Mouse (Mus musculus): Measurements from ENCODE around the gene Rsrc1. TPM values are rescaled to one million over a fixed set of nuclear protein-coding genes. Genes with fewer than 3 reads are reported as not detected.

The Rsrc1 gene
- total and polyA plus RNA-seq, 2 experiments from 2014 or later = 13.1 to 15.0 TPM

DNA sequence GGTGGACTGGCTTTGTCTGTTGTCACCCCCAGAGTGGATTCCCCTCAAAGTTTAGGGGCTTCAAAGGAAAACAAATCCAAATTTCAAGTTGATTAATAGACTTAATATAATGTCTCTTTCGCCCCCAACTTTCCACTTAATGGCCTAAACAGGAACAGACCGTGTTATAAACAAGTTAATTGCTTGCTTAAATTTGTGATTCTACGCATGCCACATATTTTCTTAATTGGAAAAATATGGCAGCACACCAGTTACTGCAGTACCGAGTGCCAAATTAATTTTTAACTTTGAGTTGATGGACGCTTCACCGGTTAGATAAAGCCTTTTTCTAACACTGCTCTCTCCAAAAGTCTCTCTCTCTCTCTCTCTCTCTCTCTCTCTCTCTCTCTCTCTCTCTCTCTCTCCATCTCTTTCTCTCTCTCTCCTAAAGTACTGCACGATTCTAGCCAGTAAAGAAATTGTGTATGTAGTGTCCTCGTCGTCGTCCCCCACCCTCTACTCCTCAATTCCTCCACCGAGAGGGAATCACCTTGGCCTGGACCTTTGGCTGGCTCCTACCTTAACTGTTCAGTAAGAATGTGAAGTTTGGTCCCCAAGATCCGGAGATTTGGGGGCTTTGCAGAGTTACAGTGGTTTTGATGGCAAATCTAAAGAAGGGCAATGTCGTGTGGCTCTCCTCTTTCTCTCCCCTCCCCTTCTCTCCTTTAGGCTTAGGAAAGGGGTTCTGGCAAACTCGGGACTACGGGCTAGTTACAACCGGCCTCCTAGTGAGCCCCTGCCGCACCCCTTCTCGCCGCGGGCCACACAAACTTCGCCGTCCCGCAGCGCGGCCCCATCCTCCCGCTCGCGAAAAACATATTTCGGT lies 847 bp upstream of the Rsrc1 start:
- Histone ChIP-seq H3K27ac (ENCODE audit: low read depth) (no peak overlapping the region), H3K27me3 (ENCODE audit: control insufficient read depth, insufficient read depth, low read length) (peaks cover 92% of the 10 kb centered on the region), H3K4me3 (ENCODE audit: low read depth, low read length) (peak overlapping the region; percentile 54), H3K4me1 (ENCODE audit: control insufficient read depth, insufficient read depth) (peaks cover 16% of the 10 kb centered on the region), H3K36me3 (replicated peaks; ENCODE audit: control insufficient read depth, insufficient read depth, low read length) (no peaks in the 10 kb centered on the region), H3K9ac (replicated peaks; ENCODE audit: low read depth, low read length) (no peak overlapping the region), H3K4me2 (ENCODE audit: low read depth, low read length) (peak overlapping the region; percentile 76), H3K9me3 (replicated peaks; ENCODE audit: control insufficient read depth, low read length) (no peaks in the 10 kb centered on the region)
- WGBS = 6% methylated on average over 29 of the region's 29 CpGs
- DNase-seq (ENCODE audit: low spot score) = no peak
- no peak for TF ChIP-seq CTCF (IDR thresholded peaks at IDR 0.05; ENCODE audit: low read depth)
- TF ChIP-seq EP300 (IDR thresholded peaks at IDR 0.05; ENCODE audit: low read depth) = no peak
- ATAC-seq (ENCODE audit: insufficient read depth, low read depth) = 0 out of 2 replicates have a peak, but pooled peaks have one; percentile 4

DNA sequence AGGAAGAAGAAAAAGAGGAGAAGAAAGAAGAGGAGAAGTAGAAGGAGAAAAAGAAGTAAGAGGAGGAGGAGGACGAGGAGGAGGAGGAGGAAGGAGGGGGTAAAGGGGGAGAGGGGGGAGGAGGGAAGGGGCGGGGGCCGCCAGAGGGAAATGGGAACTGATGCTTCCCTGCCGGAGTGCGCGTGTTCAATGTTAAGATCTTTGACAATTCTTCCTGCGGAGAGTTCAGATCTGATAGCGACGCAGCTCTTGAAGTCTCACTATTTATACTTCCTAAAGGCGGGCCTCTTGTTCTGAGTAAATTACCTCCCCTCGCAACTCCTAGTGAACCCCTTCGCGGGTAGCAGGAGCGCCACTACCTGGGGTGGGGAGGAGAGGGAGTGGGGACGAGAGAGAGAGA lies 516 bp downstream of the Rsrc1 start, which contains the start of gene Shox2:
Gene Shox2, minus strand, starts transcription at position 66 of the 400 bp plus-strand sequence.
- Histone ChIP-seq H3K4me3 (ENCODE audit: low read depth, low read length) (peak within 1 kb of the TSS; percentile 54), H3K9me3 (replicated peaks; ENCODE audit: control insufficient read depth, low read length) (no peaks in the 10 kb centered on the region), H3K36me3 (replicated peaks; ENCODE audit: control insufficient read depth, insufficient read depth, low read length) (no peaks in the 10 kb centered on the region), H3K4me1 (ENCODE audit: control insufficient read depth, insufficient read depth) (peaks cover 22% of the 10 kb centered on the region), H3K9ac (replicated peaks; ENCODE audit: low read depth, low read length) (peak within 1 kb of the TSS; percentile 22; the same call in 1 of the 2 replicates), H3K27me3 (ENCODE audit: control insufficient read depth, insufficient read depth, low read length) (peaks cover 81% of the 10 kb centered on the region), H3K4me2 (ENCODE audit: low read depth, low read length) (peak within 1 kb of the TSS; percentile 76), H3K27ac (ENCODE audit: low read depth) (no peak within 1 kb of the TSS)
- under 1% methylated on average over 15 of the region's 15 CpGs for WGBS
- ATAC-seq (ENCODE audit: insufficient read depth, low read depth) = no peak
- no peak for DNase-seq (ENCODE audit: low spot score)
- no peak for TF ChIP-seq EP300 (IDR thresholded peaks at IDR 0.05; ENCODE audit: low read depth)
- TF ChIP-seq CTCF (IDR thresholded peaks at IDR 0.05; ENCODE audit: low read depth) = no peak

DNA sequence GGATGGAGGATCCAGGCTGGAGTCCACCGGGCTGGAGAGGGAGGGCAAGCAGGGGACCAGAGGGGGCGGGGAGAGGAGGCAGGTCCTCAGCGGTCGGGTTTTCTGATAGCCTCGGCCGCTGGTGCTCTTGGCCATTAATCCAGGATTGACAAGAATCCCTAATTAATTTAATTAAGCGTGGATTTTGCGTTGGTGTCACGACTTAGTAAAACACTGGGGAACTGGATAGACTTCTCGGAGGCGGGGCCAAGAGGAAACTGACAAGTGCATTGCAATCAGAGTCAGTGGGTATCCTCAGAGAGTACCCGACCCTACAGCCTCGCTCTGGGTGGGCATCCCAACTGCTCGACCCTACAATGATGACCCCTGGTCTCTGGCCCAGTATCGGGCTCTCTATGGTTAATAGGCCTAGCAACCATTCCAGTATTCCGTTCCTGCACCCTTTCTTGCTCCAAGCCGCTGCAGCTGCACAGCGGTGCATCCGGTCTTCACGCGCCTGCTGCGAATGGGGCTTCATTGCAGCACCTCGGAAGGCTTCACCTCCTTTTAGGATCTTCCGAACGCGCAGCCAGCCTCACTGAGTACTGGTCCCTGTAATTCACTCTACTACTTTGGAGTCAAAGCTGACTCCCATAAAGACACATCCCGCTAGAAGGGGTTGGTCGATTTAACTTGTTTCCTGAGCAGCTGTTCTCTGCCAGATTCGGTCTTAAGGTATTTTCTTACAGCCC lies 1.2 kb downstream of the Rsrc1 start:
- no peaks in the 10 kb centered on the region for H3K9me3 ChIP-seq (replicated peaks; ENCODE audit: control insufficient read depth, low read length)
- DNase-seq (ENCODE audit: low spot score) = no peak
- WGBS = under 1% methylated on average over 29 of the region's 29 CpGs
- peaks cover 75% of the 10 kb centered on the region for H3K27me3 ChIP-seq (ENCODE audit: control insufficient read depth, insufficient read depth, low read length)
- H3K36me3 ChIP-seq (replicated peaks; ENCODE audit: control insufficient read depth, insufficient read depth, low read length) = no peaks in the 10 kb centered on the region
- peaks cover 22% of the 10 kb centered on the region for H3K4me1 ChIP-seq (ENCODE audit: control insufficient read depth, insufficient read depth)
- H3K4me2 ChIP-seq (ENCODE audit: low read depth, low read length) = peak overlapping the region; percentile 76
- H3K4me3 ChIP-seq (ENCODE audit: low read depth, low read length) = peak overlapping the region; percentile 54
- no peak overlapping the region for H3K27ac ChIP-seq (ENCODE audit: low read depth)
- no peak for TF ChIP-seq CTCF (IDR thresholded peaks at IDR 0.05; ENCODE audit: low read depth)
- no peak for TF ChIP-seq EP300 (IDR thresholded peaks at IDR 0.05; ENCODE audit: low read depth)
- ATAC-seq (ENCODE audit: insufficient read depth, low read depth) = no peak
- no peak overlapping the region for H3K9ac ChIP-seq (replicated peaks; ENCODE audit: low read depth, low read length)

DNA sequence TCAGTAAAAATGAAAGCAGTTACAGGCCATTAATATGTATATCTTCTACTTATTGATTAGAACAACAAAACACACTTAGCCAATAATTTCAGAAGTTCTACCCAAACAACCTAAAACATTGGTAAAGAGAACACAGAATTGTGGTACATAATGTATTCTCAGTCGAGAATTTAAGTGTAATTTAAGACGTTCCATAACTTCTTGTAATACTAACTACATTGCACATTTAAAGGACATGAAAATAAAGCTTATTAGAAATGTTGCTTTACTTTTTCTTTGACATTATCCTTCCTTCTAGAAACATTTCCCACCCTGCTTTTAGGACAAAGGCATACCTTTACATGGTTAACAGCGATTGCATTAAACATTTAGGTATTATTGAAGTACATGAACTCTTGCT lies 2.3 kb downstream of the Rsrc1 start:
- no peak for ATAC-seq (ENCODE audit: insufficient read depth, low read depth)
- TF ChIP-seq EP300 (IDR thresholded peaks at IDR 0.05; ENCODE audit: low read depth) (no peak), CTCF (IDR thresholded peaks at IDR 0.05; ENCODE audit: low read depth) (no peak)
- WGBS = 27% methylated on average over 3 of the region's 3 CpGs

DNA sequence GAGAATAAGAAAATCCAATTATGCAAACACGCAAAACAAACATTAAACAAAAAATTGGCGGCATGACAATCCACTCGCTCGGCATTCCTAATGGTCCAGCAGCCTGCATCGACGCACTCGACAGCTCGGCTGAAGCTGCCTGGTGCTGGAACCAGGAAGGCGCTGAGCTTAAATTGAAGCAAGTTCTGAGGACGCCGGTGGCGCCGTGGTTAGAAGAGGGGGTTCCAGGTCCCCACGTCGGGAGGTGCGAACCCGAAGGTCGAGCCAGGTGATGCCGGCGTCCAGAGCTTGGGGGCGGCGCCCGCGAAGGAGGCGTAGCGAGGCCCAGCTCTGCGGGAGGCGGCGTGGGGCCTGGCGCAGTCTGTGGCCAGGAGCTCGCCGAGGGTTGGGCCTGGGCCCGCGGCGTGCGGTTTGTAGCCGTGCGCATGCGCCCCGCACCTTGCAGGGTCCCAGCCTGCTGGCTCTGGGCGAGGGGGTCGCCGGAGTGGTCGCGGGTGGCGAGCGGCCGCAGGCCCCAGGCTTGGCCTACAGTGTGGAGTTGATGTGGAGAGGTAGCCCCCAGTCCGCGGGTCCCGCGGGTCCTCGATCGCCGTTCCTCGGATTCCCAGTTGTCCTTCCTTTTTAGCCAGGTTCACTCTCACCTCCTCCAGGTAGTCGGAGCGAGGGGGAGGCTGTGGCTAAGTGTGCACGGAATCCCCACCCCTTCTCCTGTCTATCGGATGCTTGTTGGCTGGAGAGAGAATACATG lies 4.5 kb downstream of the Rsrc1 start:
- ATAC-seq (ENCODE audit: insufficient read depth, low read depth) (peak; percentile 79), DNase-seq (ENCODE audit: low spot score) (no peak)
- TF ChIP-seq EP300 (IDR thresholded peaks at IDR 0.05; ENCODE audit: low read depth) (no peak), CTCF (IDR thresholded peaks at IDR 0.05; ENCODE audit: low read depth) (no peak)
- Histone ChIP-seq H3K4me2 (ENCODE audit: low read depth, low read length) (peak overlapping the region; percentile 80), H3K4me3 (ENCODE audit: low read depth, low read length) (peak overlapping the region; percentile 73), H3K9ac (replicated peaks; ENCODE audit: low read depth, low read length) (peak overlapping the region; percentile 74), H3K4me1 (ENCODE audit: control insufficient read depth, insufficient read depth) (peaks cover 14% of the 10 kb centered on the region), H3K27ac (ENCODE audit: low read depth) (0 out of 2 replicates have a peak overlapping the region, but pooled peaks have one; percentile 0), H3K27me3 (ENCODE audit: control insufficient read depth, insufficient read depth, low read length) (peaks cover 41% of the 10 kb centered on the region), H3K9me3 (replicated peaks; ENCODE audit: control insufficient read depth, low read length) (no peaks in the 10 kb centered on the region), H3K36me3 (replicated peaks; ENCODE audit: control insufficient read depth, insufficient read depth, low read length) (no peaks in the 10 kb centered on the region)
- 0% methylated on average over 60 of the region's 60 CpGs for WGBS

More for the DNA sequence above, 2.3 kb downstream of the Rsrc1 start:
- H3K4me1 ChIP-seq (ENCODE audit: control insufficient read depth, insufficient read depth) = peaks cover 21% of the 10 kb centered on the region
- no peak overlapping the region for H3K4me3 ChIP-seq (ENCODE audit: low read depth, low read length)
- no peak overlapping the region for H3K9ac ChIP-seq (replicated peaks; ENCODE audit: low read depth, low read length)
- no peak overlapping the region for H3K27ac ChIP-seq (ENCODE audit: low read depth)
- H3K9me3 ChIP-seq (replicated peaks; ENCODE audit: control insufficient read depth, low read length) = no peaks in the 10 kb centered on the region
- H3K36me3 ChIP-seq (replicated peaks; ENCODE audit: control insufficient read depth, insufficient read depth, low read length) = no peaks in the 10 kb centered on the region
- peaks cover 64% of the 10 kb centered on the region for H3K27me3 ChIP-seq (ENCODE audit: control insufficient read depth, insufficient read depth, low read length)
- H3K4me2 ChIP-seq (ENCODE audit: low read depth, low read length) = no peak overlapping the region
- DNase-seq (ENCODE audit: low spot score) = no peak

Measured in heart, postnatal 0 days (tissue).